ENCODE assay signal across 20 mouse cellular contexts in the genomic region with DNA sequence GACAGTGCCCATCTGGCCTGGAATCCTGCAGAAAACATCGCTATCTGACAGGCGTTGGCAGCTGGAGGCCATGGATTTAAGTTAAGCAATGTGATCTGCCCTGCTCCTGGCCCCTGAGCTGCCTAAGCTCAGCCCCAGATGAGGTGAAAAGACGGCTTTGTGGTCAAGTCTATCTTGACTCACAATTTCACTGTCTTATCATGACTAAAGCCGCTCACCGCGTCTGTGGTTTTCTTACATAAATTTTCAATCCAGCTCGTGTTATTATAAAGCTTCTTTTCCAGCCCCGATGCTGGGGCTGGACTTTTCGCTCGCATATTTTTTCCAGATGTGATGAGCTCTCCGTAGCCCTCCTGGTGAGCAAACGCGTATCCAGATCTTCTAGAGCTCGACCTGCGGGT.
DNase-seq lines count a peak whose midpoint lies in the region; ATAC-seq and TF ChIP-seq lines count a peak whose summit lies in the region.
"Had no signal": no experiment of that assay in that cellular context is flagged by ENCODE, and none has a peak within 500 bp of the region (broad histone marks: within the 10 kb centered on the region; RNA-seq: fewer than 3 reads in every experiment).

No protein-coding gene starts in this region.

- no peaks in the 10 kb centered on the region for H3K27me3 ChIP-seq in testis, adult 2 months (ENCODE audit: control insufficient read depth, insufficient read depth, low read length)
- H3K27me3 ChIP-seq in myocyte (ENCODE audit: control insufficient read depth, insufficient read depth, insufficient read length) = no peaks in the 10 kb centered on the region
- no peaks in the 10 kb centered on the region for H3K27me3 ChIP-seq in stomach, postnatal 0 days (ENCODE audit: control insufficient read depth, insufficient read depth, low read length)
- H3K27me3 ChIP-seq: heart, embryonic 12.5 days; liver, embryonic 13.5 days; lung, embryonic 15.5 days had no signal

- DNase-seq in embryo, embryonic 11 days = peak; percentile 14
- no peak for DNase-seq in embryo, embryonic 10.5 days (ENCODE audit: low spot score)
- no peak for DNase-seq in testis, postnatal 14 days (ENCODE audit: low spot score)
- no peak for DNase-seq in stomach, postnatal 0 days (ENCODE audit: low spot score)
- no peak for DNase-seq in lung, postnatal 25 days (ENCODE audit: low spot score)
- DNase-seq: B cell, adult 2 months; cerebellum, adult 11 months; cerebellum, postnatal 36 days; heart, postnatal 36 days; kidney, adult 18-20 months; kidney, postnatal 14 days; liver, embryonic 13.5 days had no signal

- H3ac ChIP-seq in myocyte (ENCODE audit: control insufficient read depth, insufficient read length) = no peak overlapping the region

- ATAC-seq in stomach, postnatal 0 days (ENCODE audit: low FRiP score, low TSS enrichment) = no peak
- ATAC-seq: forebrain, embryonic 14.5 days; midbrain, embryonic 16.5 days had no signal

- no peaks in the 10 kb centered on the region for H3K36me3 ChIP-seq in testis, adult 2 months (ENCODE audit: control insufficient read depth, insufficient read depth, low read length)
- no peaks in the 10 kb centered on the region for H3K36me3 ChIP-seq in myocyte (ENCODE audit: control insufficient read depth, insufficient read depth)
- no peaks in the 10 kb centered on the region for H3K36me3 ChIP-seq in stomach, postnatal 0 days (ENCODE audit: control insufficient read depth, insufficient read depth, low read length)
- H3K36me3 ChIP-seq: heart, embryonic 12.5 days; liver, embryonic 13.5 days; lung, embryonic 15.5 days had no signal

- TF ChIP-seq EP300 in stomach, postnatal 0 days (optimal IDR thresholded peaks at IDR 0.05) = no peak

- peak overlapping the region; percentile 85 for H3K4me2 ChIP-seq in myocyte (ENCODE audit: low read depth)
- no peak overlapping the region for H3K4me2 ChIP-seq in stomach, postnatal 0 days (replicated peaks; ENCODE audit: low read depth)
- H3K4me2 ChIP-seq: heart, embryonic 12.5 days; liver, embryonic 13.5 days; lung, embryonic 15.5 days had no signal

- H3K4me1 ChIP-seq in testis, adult 2 months (ENCODE audit: control insufficient read depth, insufficient read depth, low read length) = peaks cover 2% of the 10 kb centered on the region
- H3K4me1 ChIP-seq in embryonic fibroblast, embryonic 13.5 days (ENCODE audit: control insufficient read depth, insufficient read depth, low read length) = peaks cover 13% of the 10 kb centered on the region
- H3K4me1 ChIP-seq in stomach, postnatal 0 days (replicated peaks; ENCODE audit: control insufficient read depth, insufficient read depth) = no peaks in the 10 kb centered on the region
- H3K4me1 ChIP-seq: heart, embryonic 12.5 days; liver, embryonic 13.5 days; lung, embryonic 15.5 days had no signal

- peak overlapping the region; percentile 41 for H3K4me3 ChIP-seq in testis, adult 2 months (ENCODE audit: control insufficient read depth, low read depth, low read length)
- no peak overlapping the region for H3K4me3 ChIP-seq in embryonic fibroblast, embryonic 13.5 days (ENCODE audit: insufficient read depth, low read length)
- no peak overlapping the region for H3K4me3 ChIP-seq in myocyte
- no peak overlapping the region for H3K4me3 ChIP-seq in stomach, postnatal 0 days (ENCODE audit: low read depth, low read length)
- H3K4me3 ChIP-seq: heart, embryonic 12.5 days; left cerebral cortex, adult 2 months; liver, embryonic 13.5 days; lung, embryonic 15.5 days had no signal

- H3K27ac ChIP-seq in testis, adult 2 months (ENCODE audit: control insufficient read depth, insufficient read depth, low read depth, low read length) = no peak overlapping the region
- peak overlapping the region; percentile 94 for H3K27ac ChIP-seq in embryonic fibroblast, embryonic 13.5 days (ENCODE audit: insufficient read depth, low read length)
- H3K27ac ChIP-seq in stomach, postnatal 0 days (replicated peaks) = no peak overlapping the region
- H3K27ac ChIP-seq: left cerebral cortex, adult 2 months; liver, embryonic 13.5 days; lung, embryonic 15.5 days had no signal

- no peak overlapping the region for H3K9ac ChIP-seq in stomach, postnatal 0 days (ENCODE audit: low read length)
- H3K9ac ChIP-seq: heart, embryonic 12.5 days; liver, embryonic 13.5 days; lung, embryonic 15.5 days had no signal

- no peak for TF ChIP-seq CTCF in testis, adult 2 months (IDR thresholded peaks at IDR 0.05; ENCODE audit: control insufficient read depth, insufficient read depth, insufficient replicate concordance, low read depth, low read length)
- TF ChIP-seq CTCF in embryonic fibroblast, embryonic 13.5 days (IDR thresholded peaks at IDR 0.05; ENCODE audit: borderline replicate concordance, insufficient read depth, low read length) = no peak
- no peak for TF ChIP-seq CTCF in stomach, postnatal 0 days (IDR thresholded peaks at IDR 0.05; ENCODE audit: low read depth)

- TF ChIP-seq POLR2A in testis, adult 2 months (IDR thresholded peaks at IDR 0.05; ENCODE audit: control insufficient read depth, low read depth, low read length) = no peak
- TF ChIP-seq POLR2A in embryonic fibroblast, embryonic 13.5 days (IDR thresholded peaks at IDR 0.05; ENCODE audit: low read depth, low read length) = no peak
- TF ChIP-seq POLR2A in myocyte (IDR thresholded peaks at IDR 0.05; ENCODE audit: insufficient read length, low read depth) = no peak

- 77% methylated on average over 15 of the region's 15 CpGs for WGBS in stomach, postnatal 0 days

- H3K79me2 ChIP-seq in myocyte (ENCODE audit: control insufficient read depth, insufficient read depth) = no peaks in the 10 kb centered on the region

- H3K9me3 ChIP-seq in stomach, postnatal 0 days (ENCODE audit: control insufficient read depth, low read length) = no peaks in the 10 kb centered on the region
- H3K9me3 ChIP-seq: heart, embryonic 12.5 days; liver, embryonic 13.5 days; lung, embryonic 15.5 days had no signal

TF ChIP-seq in myocyte, 11 proteins besides CTCF, POLR2A, EP300 and RAD21:
- TF ChIP-seq SRF (IDR thresholded peaks at IDR 0.05; ENCODE audit: control insufficient read depth, insufficient read length, low read depth) = no peak
- peak; percentile 68 for TF ChIP-seq TCF3 (IDR thresholded peaks at IDR 0.05; ENCODE audit: insufficient read length, low read depth)
- no peak for TF ChIP-seq USF1 (IDR thresholded peaks at IDR 0.05; ENCODE audit: low read depth)
- TF ChIP-seq REST (IDR thresholded peaks at IDR 0.05; ENCODE audit: insufficient read depth, insufficient read length) = no peak
- no peak for TF ChIP-seq E2F4 (IDR thresholded peaks at IDR 0.05; ENCODE audit: insufficient read depth)
- peak in 1 of 3 experiments; percentile 35 for TF ChIP-seq MYOG (IDR thresholded peaks at IDR 0.05; ENCODE audit: control insufficient read depth in 1 of 3, insufficient read depth in 1 of 3, insufficient read length in 2 of 3, low read depth in 2 of 3)
- TF ChIP-seq CEBPB (IDR thresholded peaks at IDR 0.05; ENCODE audit: insufficient read depth, poor library complexity, severe bottlenecking) = peak; percentile 83
- peak; percentile 45 for TF ChIP-seq TCF12 (IDR thresholded peaks at IDR 0.05; ENCODE audit: insufficient read depth, poor library complexity, severe bottlenecking)
- TF ChIP-seq MAX (IDR thresholded peaks at IDR 0.05; ENCODE audit: low read depth) = no peak
- TF ChIP-seq POLR2AphosphoS2 (IDR thresholded peaks at IDR 0.05; ENCODE audit: insufficient read length, low read depth) = no peak
- TF ChIP-seq MYOD1 (IDR thresholded peaks at IDR 0.05; ENCODE audit: control insufficient read depth in 1 of 3, insufficient read length in 2 of 3, low read depth in 2 of 3) = peak; percentile 81 to 99 (median 98)
